Mouse (Mus musculus): Measurements from ENCODE around the gene Tmed2. TPM values are rescaled to one million over a fixed set of nuclear protein-coding genes. Genes with fewer than 3 reads are reported as not detected.

Gene Tmed2
- polyA plus RNA-seq (2014; fragmentation: Illumina TruSeq; extraction: RNeasy Lipid Tissue Mini Kit (QIAGEN cat#74804); ENCODE audit: low read depth, low replicate concordance), result 1,447 TPM

GRCm38 (mm10) chr5:124540383-124540786, at the start of gene Tmed2:
TSS of gene Tmed2 (plus strand) at chr5:124540695.

GRCm38 (mm10) chr5:124530655-124531582, 9.6 kb upstream of the Tmed2 start, which contains the start of gene Rilpl1:
TSS of gene Rilpl1 (minus strand) at chr5:124531391.

GRCm38 (mm10) chr5:124552558-124553307, 12.2 kb downstream of the Tmed2 start, which contains the start of gene Ddx55:
TSS of gene Ddx55 (plus strand) at chr5:124552864.

GRCm38 (mm10) chr5:124578633-124579317, 38.3 kb downstream of the Tmed2 start, which contains the start of the genes Eif2b1 and Gtf2h3:
TSS of gene Eif2b1 (minus strand) at chr5:124579131.
TSS of gene Gtf2h3 (plus strand) at chr5:124579140.

Other genes starting within 250 kb of the Tmed2 start
- 11.8 TPM for gene Mphosph9, start 212.7 kb upstream of the Tmed2 start, polyA plus RNA-seq (2014; fragmentation: Illumina TruSeq; extraction: RNeasy Lipid Tissue Mini Kit (QIAGEN cat#74804); ENCODE audit: low read depth, low replicate concordance)
- gene 2810006K23Rik, start 212.6 kb upstream of the Tmed2 start, polyA plus RNA-seq (2014; fragmentation: Illumina TruSeq; extraction: RNeasy Lipid Tissue Mini Kit (QIAGEN cat#74804); ENCODE audit: low read depth, low replicate concordance), result 34.5 TPM
- gene Cdk2ap1, start 177.6 kb upstream of the Tmed2 start, polyA plus RNA-seq (2014; fragmentation: Illumina TruSeq; extraction: RNeasy Lipid Tissue Mini Kit (QIAGEN cat#74804); ENCODE audit: low read depth, low replicate concordance), result 227 TPM
- 106 TPM for gene Sbno1, start 114.7 kb upstream of the Tmed2 start, polyA plus RNA-seq (2014; fragmentation: Illumina TruSeq; extraction: RNeasy Lipid Tissue Mini Kit (QIAGEN cat#74804); ENCODE audit: low read depth, low replicate concordance)
- 144 TPM for gene Kmt5a, start 100.8 kb upstream of the Tmed2 start, polyA plus RNA-seq (2014; fragmentation: Illumina TruSeq; extraction: RNeasy Lipid Tissue Mini Kit (QIAGEN cat#74804); ENCODE audit: low read depth, low replicate concordance)
- 2.6 TPM for gene Rilpl2, start 62.3 kb upstream of the Tmed2 start, polyA plus RNA-seq (2014; fragmentation: Illumina TruSeq; extraction: RNeasy Lipid Tissue Mini Kit (QIAGEN cat#74804); ENCODE audit: low read depth, low replicate concordance)
- gene Snrnp35, start 57.6 kb upstream of the Tmed2 start, polyA plus RNA-seq (2014; fragmentation: Illumina TruSeq; extraction: RNeasy Lipid Tissue Mini Kit (QIAGEN cat#74804); ENCODE audit: low read depth, low replicate concordance), result 0.58 TPM
- gene Rilpl1, start 9.3 kb upstream of the Tmed2 start, polyA plus RNA-seq (2014; fragmentation: Illumina TruSeq; extraction: RNeasy Lipid Tissue Mini Kit (QIAGEN cat#74804); ENCODE audit: low read depth, low replicate concordance), result 6.8 TPM
- gene Ddx55, start 12.2 kb downstream of the Tmed2 start, polyA plus RNA-seq (2014; fragmentation: Illumina TruSeq; extraction: RNeasy Lipid Tissue Mini Kit (QIAGEN cat#74804); ENCODE audit: low read depth, low replicate concordance), result 11.3 TPM
- gene Eif2b1, start 38.4 kb downstream of the Tmed2 start, polyA plus RNA-seq (2014; fragmentation: Illumina TruSeq; extraction: RNeasy Lipid Tissue Mini Kit (QIAGEN cat#74804); ENCODE audit: low read depth, low replicate concordance), result 46.1 TPM
- gene Gtf2h3, start 38.4 kb downstream of the Tmed2 start, polyA plus RNA-seq (2014; fragmentation: Illumina TruSeq; extraction: RNeasy Lipid Tissue Mini Kit (QIAGEN cat#74804); ENCODE audit: low read depth, low replicate concordance), result 6.8 TPM
- 54.8 TPM for gene Atp6v0a2, start 87.9 kb downstream of the Tmed2 start, polyA plus RNA-seq (2014; fragmentation: Illumina TruSeq; extraction: RNeasy Lipid Tissue Mini Kit (QIAGEN cat#74804); ENCODE audit: low read depth, low replicate concordance)
- 0.82 TPM for gene Dnah10, start 184.4 kb downstream of the Tmed2 start, polyA plus RNA-seq (2014; fragmentation: Illumina TruSeq; extraction: RNeasy Lipid Tissue Mini Kit (QIAGEN cat#74804); ENCODE audit: low read depth, low replicate concordance)

Measured in adrenal gland, adult 10 weeks (tissue).